Mouse (Mus musculus) neural tube, embryonic 15.5 days (tissue): ENCODE results near the gene Gm43191. TPM values are rescaled to one million over a fixed set of nuclear protein-coding genes. Genes with fewer than 3 reads are reported as not detected.

Source experiments
- polyA plus RNA-seq: library from polyadenylated mRNA; unstranded; fragments of >200 nt; fragmentation: Nextera tagmentation; extraction: Ambion mirVana; gene quantifications from 2 replicates; pipeline ENCODE4 v1.2.1, GENCODE M21; 2015

Gm43191 gene
- polyA plus RNA-seq, 1 experiment from 2014 or later = not detected

Other genes starting within 250 kb of the Gm43191 start
- 99.8 and 112 TPM in 2 replicates for gene Rtca, start 173.1 kb downstream of the Gm43191 start, polyA plus RNA-seq
- gene Dbt, start 168.2 kb downstream of the Gm43191 start, polyA plus RNA-seq = 13.7 and 15.4 TPM in 2 replicates
- gene Lrrc39, start 118.3 kb downstream of the Gm43191 start, polyA plus RNA-seq = 0.40 and 0.45 TPM in 2 replicates
- gene Sass6, start 86.3 kb downstream of the Gm43191 start, polyA plus RNA-seq = 12.9 and 17.0 TPM in 2 replicates
- gene Trmt13, start 66.7 kb downstream of the Gm43191 start, polyA plus RNA-seq = 26.6 and 29.1 TPM in 2 replicates
- gene Mfsd14a, start 18.6 kb downstream of the Gm43191 start, polyA plus RNA-seq = 59.9 and 68.5 TPM in 2 replicates
- gene Slc35a3, start 31.6 kb upstream of the Gm43191 start, polyA plus RNA-seq = 7.8 and 10.0 TPM in 2 replicates
- gene Agl, start 126.9 kb upstream of the Gm43191 start, polyA plus RNA-seq = 17.0 TPM in 2 replicates
- 5.3 and 10.1 TPM in 2 replicates for gene Frrs1, start 178.2 kb upstream of the Gm43191 start, polyA plus RNA-seq